Mouse (Mus musculus) left cerebral cortex, adult 2 months (tissue): Measurements from ENCODE around the gene Ttc23. TPM values are rescaled to one million over a fixed set of nuclear protein-coding genes. Genes with fewer than 3 reads are reported as not detected.

Source experiments
- DNase-seq, 2 experiments: peaks; one replicate each; pipeline ENCODE4 v3.0.0; 2021 to 2022; ENCODE audit warnings: low spot score in 2 of 2, mixed read lengths in 1 of 2; ENCODE audit errors: extremely low spot score in 1 of 2
- H3K27ac ChIP-seq: fragments of 200-600 bp; 2 replicates; pipeline ENCODE4 v1.8.1; 2022
- H3K4me3 ChIP-seq: fragments of 200-600 bp; 2 replicates; pipeline ENCODE4 v1.8.1; 2022
- CTCF ChIP-seq: fragments of 200-600 bp; IDR thresholded peaks from 2 replicates; pipeline ENCODE4 v1.8.1; 2022; ENCODE audit warnings: antibody characterized with exemption, mild to moderate bottlenecking, moderate library complexity
- intact Hi-C: fragments of 180-260 bp; cut with DNase I; formaldehyde crosslinking; loops from one replicate; pipeline ENCODE4 v1.15.1; 2025
- total RNA-seq, 2 experiments: library from RNA; stranded (reverse); gene quantifications; 2 replicates each; pipeline ENCODE4 v1.2.3; 2021

The Ttc23 gene
- total RNA-seq, 2 experiments from 2014 or later, result 6.1 to 9.0 TPM

DNA sequence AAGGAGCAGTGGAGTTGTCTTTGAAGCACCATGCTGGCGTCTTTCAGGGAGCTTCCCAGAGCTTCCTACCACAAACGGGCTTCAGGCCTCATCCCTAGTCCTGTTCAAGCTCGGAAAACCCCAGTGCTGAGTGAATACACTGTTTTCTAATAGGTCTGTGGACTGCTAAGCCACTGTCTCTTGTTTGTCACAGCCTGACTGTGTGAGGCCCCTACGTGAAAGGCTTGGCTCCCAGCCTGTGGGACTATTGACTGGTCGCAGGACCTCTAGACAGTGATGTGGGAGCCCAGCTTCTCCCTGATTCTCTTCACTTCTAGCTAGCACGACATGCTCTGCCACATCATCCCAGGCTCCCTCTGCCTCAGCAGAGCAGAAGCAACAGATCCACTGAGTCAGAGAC is 61.0 kb downstream of the Ttc23 start:
- H3K4me3 ChIP-seq, result no peak overlapping the region
- no peak for DNase-seq
- H3K27ac ChIP-seq, result no peak overlapping the region
- no peak for TF ChIP-seq CTCF
- intact Hi-C loops, result no loop called here

DNA sequence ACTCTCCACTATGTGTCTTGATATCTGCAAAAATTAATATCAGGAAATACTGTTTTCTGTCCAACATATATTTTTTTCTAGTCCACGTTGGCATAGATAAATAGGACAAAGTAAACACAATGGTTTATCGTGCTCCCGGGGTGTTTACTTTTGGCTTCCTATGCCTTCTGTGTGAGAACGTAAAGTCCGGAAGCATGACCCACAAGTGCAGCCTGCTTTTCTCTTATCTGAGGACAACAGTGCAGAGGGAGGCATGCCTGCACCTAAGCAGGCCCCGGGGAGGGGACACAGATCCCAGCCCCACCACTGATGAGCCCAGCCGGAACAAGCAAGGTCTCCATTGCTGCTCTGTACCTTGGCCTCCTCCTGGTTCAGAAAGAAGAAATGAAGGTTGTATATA is 63.0 kb downstream of the Ttc23 start:
- intact Hi-C loops, result no loop called here
- DNase-seq, result no peak
- H3K4me3 ChIP-seq, result no peak overlapping the region
- TF ChIP-seq CTCF, result no peak
- H3K27ac ChIP-seq, result no peak overlapping the region

DNA sequence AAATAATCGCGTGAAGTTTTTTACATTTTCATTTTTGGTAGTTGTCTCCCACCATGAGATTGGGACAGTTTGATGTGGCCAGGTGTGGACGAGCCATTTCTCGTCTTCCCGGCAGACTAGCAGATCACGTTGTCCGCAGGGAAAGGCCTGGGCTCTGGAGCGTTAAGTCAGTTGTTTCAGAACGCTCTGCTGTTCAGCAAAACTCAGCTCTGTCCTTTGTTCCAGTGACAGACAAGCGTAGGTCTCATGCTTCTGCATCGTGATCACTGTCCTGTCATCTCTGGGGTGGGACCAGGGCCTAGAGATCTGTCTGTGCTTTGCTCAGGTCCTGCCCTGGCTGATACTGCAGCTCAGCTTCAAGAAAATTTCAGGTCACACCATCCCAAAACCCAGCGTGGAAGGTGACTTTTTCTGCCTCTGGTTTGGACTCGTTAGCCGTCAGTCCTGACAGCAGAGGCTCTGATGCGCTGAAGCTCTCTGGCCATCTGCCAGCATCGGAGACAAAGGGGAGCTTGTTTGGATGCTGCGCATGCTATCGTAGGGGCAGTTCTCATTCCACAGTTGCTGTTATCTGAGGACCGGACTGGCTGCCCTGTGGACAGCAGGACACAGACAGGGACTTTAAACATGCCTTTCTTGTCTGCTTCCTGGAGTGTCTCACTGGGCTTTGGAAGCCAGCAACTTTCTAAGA is 66.8 kb downstream of the Ttc23 start:
- intact Hi-C loops, result no loop called here
- DNase-seq, result peak; percentile 24 to 37
- peak overlapping the region; percentile 2; the same call in 1 of the 2 replicates for H3K27ac ChIP-seq
- H3K4me3 ChIP-seq, result no peak overlapping the region
- no peak for TF ChIP-seq CTCF

DNA sequence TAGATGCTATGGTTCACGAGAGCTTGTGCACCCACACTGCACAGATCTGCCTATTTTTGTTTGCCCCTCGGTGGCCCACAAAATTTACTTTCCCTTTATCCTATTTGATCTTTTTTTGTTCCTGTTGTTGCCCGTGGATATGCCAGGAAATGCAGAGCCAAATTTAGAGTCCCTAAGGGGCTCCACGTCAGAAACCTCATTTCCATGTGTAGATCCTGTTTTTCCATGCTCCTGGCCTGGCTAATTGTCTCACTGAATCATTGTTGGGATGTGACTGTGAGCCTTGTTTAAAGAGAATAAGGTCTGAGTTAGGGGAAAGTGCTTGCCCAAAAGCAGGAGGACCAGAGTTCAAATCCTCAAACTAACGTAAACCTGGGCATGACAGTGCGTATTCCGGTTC is 68.0 kb downstream of the Ttc23 start:
- intact Hi-C loops, result no loop called here

DNA sequence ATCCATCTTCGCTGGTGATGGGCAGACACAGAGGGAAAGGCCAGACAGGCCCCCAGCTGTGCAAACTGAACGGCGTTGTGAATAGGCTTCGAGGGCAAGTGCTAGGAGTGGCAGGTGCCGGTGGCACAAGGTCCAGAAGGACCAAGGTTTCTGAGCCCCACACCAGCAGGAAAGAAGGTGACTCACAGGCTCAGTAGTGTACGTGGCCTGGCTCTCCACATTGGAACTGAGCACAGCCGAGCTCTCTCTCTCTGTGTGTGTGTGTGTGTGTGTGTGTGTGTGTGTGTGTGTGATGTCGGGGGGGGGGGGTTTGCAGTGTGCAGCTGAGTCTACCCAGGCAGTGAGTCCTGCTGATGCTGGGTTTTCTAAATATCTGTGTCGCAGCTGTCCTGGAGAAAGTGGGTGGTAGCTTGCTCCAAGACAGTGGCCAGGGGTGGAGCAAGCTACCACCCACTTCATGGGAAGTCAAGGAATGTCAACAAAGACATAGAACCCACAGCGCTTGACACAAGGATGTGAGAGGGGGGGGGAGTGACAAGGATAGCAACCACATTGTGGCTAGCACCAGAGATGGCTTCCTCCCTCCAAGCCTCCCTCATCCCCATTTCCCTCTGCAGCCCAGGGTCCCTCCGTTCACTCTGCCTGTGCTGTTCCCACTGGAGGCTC is 69.1 kb downstream of the Ttc23 start:
- intact Hi-C loops, result loop anchor here (2.0 kb wide), 1 partner anchor 42 kb away; the partner anchor contains the start of gene Synm
- no peak for TF ChIP-seq CTCF
- Histone ChIP-seq H3K4me3 (no peak overlapping the region), H3K27ac (no peak overlapping the region)
- DNase-seq, result no peak

More for the DNA sequence above, 68.0 kb downstream of the Ttc23 start:
- peak overlapping the region; percentile 21; the same call in 1 of the 2 replicates for H3K27ac ChIP-seq
- no peak for TF ChIP-seq CTCF
- DNase-seq, result no peak
- no peak overlapping the region for H3K4me3 ChIP-seq

DNA sequence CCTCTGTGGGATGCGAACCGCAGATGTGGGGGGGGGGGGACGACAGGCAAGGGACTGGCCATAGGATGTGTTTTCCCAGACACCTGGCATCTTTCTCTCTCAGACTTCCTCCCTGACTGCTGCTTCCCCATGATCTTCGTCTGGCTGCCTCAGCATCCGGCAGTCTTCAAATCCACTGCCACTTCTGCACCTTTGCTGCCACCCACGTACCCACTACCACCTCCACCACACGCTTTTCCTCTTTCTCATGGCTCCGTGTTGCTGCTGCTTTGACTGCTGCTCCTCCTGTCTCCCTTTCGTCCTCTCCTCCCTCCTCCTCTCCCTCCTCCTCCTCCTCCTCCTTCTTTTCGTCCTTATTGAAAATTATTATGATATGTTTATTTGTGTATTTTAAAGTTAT is 69.7 kb downstream of the Ttc23 start:
- H3K27ac ChIP-seq, result no peak overlapping the region
- TF ChIP-seq CTCF, result no peak
- intact Hi-C loops, result loop anchor here (2.0 kb wide), 1 partner anchor 42 kb away; the partner anchor contains the start of gene Synm
- peak; percentile 20 to 35 for DNase-seq
- H3K4me3 ChIP-seq, result no peak overlapping the region

DNA sequence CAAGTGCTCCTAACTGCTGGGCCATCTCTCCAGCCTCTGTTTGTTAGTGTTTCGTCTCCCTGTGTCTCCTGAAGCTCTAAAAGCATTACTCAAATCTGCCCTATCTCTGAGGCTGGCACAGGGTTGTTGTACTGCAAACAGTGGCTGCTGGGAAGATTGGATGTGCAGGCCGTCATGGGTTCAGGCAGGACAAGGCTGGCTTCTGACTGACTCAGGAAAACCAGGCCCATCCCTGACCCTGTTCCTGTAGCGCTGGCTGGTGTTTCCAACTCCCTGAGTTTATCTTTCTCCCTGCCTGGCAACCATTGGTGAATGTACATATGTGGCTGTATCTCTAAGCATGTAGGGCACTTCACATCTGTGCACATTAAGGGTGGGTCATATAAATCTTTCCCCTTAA is 70.3 kb downstream of the Ttc23 start:
- H3K4me3 ChIP-seq, result no peak overlapping the region
- TF ChIP-seq CTCF, result no peak
- no peak overlapping the region for H3K27ac ChIP-seq
- intact Hi-C loops, result loop anchor here (2.0 kb wide), 1 partner anchor 41 kb away; the partner anchor contains the start of gene Synm
- no peak for DNase-seq

DNA sequence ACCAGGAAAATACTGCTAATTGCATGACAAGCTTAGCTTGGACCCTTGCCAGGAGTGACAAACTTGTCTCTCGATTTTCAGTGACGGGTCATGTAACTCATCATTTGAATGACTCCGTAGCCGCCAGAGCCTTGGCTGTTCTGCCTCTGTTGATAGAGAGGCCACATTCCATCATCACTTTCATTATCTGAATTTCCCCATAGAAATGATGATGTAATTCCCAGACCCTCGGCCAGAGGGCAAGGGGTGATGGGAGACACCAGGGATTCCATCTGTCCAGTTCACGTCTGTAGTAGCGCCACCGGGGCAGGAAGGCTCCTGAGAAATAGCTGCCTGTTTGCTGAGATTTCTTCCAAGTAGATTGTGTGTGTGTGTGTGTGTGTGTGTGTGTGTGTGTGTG is 71.6 kb downstream of the Ttc23 start:
- no peak overlapping the region for H3K27ac ChIP-seq
- intact Hi-C loops, result no loop called here
- DNase-seq, result no peak
- no peak for TF ChIP-seq CTCF
- no peak overlapping the region for H3K4me3 ChIP-seq

DNA sequence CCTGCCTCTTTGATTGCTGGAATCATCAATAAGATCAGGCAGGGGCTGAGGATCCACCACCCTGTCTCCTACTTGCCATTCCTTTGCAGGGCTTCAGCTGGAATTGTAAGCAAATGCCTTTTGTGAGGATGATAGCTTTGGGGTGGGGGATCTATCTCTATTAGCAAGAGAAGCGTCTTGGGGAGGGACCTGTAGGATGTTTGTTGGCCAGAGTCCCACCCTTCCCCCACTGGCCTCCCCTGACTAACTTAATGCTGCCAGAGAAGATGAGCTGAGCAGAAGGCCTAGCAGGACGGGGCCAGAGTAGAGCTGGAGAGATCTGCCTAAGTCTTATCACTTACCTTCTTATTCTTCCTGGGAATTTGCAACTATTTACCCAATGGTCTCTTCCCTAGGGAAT is 75.0 kb downstream of the Ttc23 start:
- Histone ChIP-seq H3K4me3 (no peak overlapping the region), H3K27ac (no peak overlapping the region)
- no peak for TF ChIP-seq CTCF
- intact Hi-C loops, result no loop called here
- DNase-seq, result no peak

DNA sequence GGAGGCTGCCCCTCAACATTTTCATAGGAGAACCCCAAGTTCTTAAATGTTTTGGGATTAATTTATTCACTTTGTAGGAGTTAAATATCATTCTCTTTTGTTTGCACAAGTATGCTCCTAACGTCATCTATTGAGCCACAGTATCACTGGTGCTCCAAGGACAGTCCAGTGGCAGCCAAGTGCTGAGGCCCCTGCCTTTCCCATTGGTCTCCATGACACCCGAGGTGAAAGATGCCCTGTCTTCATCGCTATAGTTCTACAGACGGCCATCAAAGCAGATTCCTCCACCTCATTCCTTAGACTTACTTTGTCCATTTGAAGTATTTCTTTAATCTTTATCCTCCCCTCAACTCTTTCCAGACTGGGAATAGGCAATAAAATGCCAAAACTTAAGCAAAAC is 77.3 kb downstream of the Ttc23 start:
- intact Hi-C loops, result no loop called here
- no peak for TF ChIP-seq CTCF
- Histone ChIP-seq H3K4me3 (no peak overlapping the region), H3K27ac (no peak overlapping the region)
- DNase-seq, result no peak

DNA sequence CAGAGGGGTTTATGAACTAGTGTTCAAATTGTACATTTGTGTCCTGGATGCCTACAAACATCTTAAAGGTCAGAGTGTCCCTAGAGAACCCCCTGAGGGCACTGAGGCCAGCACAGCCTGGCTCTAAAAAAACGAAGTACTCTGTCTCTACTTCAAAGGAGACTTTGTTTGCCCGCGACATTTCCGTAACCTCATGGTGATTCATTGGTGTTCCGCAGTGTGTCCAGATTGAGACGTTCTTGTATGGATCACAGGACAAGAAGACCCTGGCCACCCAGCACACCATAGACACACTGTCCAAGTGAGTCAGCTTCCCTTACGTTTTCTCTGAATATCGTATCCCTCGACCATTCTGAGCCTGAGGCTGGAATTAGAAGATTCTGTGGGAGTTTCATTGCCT is 77.8 kb downstream of the Ttc23 start:
- intact Hi-C loops, result no loop called here
- Histone ChIP-seq H3K27ac (no peak overlapping the region), H3K4me3 (no peak overlapping the region)
- TF ChIP-seq CTCF, result no peak
- DNase-seq, result no peak

DNA sequence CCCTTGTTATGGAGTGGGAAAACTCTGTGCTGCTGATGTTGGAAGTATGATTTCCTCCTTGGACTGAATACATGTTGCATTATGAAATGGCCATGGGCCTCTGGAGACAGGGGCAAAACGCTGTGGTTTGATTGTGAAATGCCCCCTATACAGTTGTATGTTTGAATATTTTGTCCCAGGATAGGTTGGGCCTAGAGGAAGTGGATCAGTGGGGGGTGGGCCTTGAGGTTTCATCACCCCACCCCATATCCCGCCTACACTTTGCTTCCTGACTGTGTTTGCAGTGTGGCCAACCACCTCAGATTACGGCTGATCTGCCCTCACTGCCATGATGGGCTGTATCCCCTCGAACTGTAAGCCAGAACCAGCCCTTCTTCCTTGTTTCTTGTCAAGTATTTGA is 81.0 kb downstream of the Ttc23 start:
- Histone ChIP-seq H3K4me3 (no peak overlapping the region), H3K27ac (no peak overlapping the region)
- no peak for DNase-seq
- no peak for TF ChIP-seq CTCF
- intact Hi-C loops, result no loop called here

DNA sequence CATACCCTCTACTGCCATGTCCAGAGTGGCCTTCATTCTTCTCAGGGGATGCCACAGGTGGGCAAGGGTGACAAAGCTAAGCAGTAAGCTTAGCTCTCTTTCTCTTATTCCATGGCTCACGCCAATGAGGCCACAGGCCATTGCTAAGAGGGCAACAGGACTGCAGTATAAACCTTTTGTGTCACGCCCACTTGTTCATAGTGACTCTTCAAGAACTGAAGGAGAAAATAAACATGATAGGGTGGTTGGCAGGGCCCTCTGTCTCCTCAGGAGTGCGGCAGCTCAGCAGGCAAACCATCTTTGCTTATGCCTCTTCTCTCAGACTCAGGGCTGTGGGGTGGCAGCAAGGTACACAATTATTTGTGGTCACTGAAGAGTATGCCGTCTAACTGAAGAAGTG is 81.6 kb downstream of the Ttc23 start:
- intact Hi-C loops, result no loop called here

More for the DNA sequence above, 81.6 kb downstream of the Ttc23 start:
- no peak for TF ChIP-seq CTCF
- Histone ChIP-seq H3K27ac (no peak overlapping the region), H3K4me3 (no peak overlapping the region)
- DNase-seq, result no peak
